Mouse (Mus musculus) lung, postnatal 0 days (tissue): ENCODE measurements around the gene Stx8. TPM values are rescaled to one million over a fixed set of nuclear protein-coding genes. Genes with fewer than 3 reads are reported as not detected.

ENCODE experiments used
- ATAC-seq: fragments of 200-750 bp; cut with Nextera tagmentation; 2 replicates; pipeline ENCODE4 v1.8.0; 2017; ENCODE audit warnings: moderate library complexity
- DNase-seq: peaks from one replicate; pipeline ENCODE4 v3.0.0-alpha.2; 2016; ENCODE audit warnings: low spot score
- H3K27ac ChIP-seq: fragments of 300-500 bp; sonication (generic); 2 replicates; pipeline ENCODE4 v1.5.1; 2014; ENCODE audit warnings: antibody characterized with exemption, mild to moderate bottlenecking, low read length, mixed read lengths
- H3K27me3 ChIP-seq: fragments of 300-500 bp; sonication (generic); replicated peaks from 2 replicates; pipeline ENCODE4 v1.6.1; 2014; ENCODE audit warnings: low read length, mixed read lengths; ENCODE audit not compliant: insufficient read depth
- H3K36me3 ChIP-seq: fragments of 300-500 bp; sonication (generic); 2 replicates; pipeline ENCODE4 v1.6.1; 2014; ENCODE audit warnings: low read length, mixed read lengths; ENCODE audit not compliant: insufficient read depth
- H3K4me1 ChIP-seq: fragments of 300-500 bp; sonication (generic); 2 replicates; pipeline ENCODE4 v1.6.1; 2014; ENCODE audit warnings: antibody characterized with exemption, low read depth, low read length, mixed read lengths; ENCODE audit not compliant: insufficient read depth
- H3K4me2 ChIP-seq: fragments of 300-500 bp; sonication (generic); replicated peaks from 2 replicates; pipeline ENCODE4 v1.6.1; 2014; ENCODE audit warnings: low read depth, mild to moderate bottlenecking, low read length, moderate library complexity, mixed read lengths
- H3K4me3 ChIP-seq: fragments of 300-500 bp; sonication (generic); 2 replicates; pipeline ENCODE4 v1.5.1; 2014; ENCODE audit warnings: low read depth, low read length
- H3K9ac ChIP-seq: fragments of 300-500 bp; sonication (generic); replicated peaks from 2 replicates; pipeline ENCODE4 v1.6.1; 2014; ENCODE audit warnings: low read depth, mild to moderate bottlenecking
- H3K9me3 ChIP-seq: fragments of 300-500 bp; sonication (generic); 2 replicates; pipeline ENCODE4 v1.6.1; 2016; ENCODE audit warnings: low read length, mixed read lengths
- CTCF ChIP-seq: IDR thresholded peaks from 2 replicates; pipeline ENCODE4 v1.5.1; 2016; ENCODE audit warnings: antibody characterized with exemption, mild to moderate bottlenecking
- EP300 ChIP-seq: IDR thresholded peaks from 2 replicates; pipeline ENCODE4 v1.6.1; 2016; ENCODE audit warnings: antibody characterized with exemption, mild to moderate bottlenecking, control low read depth
- WGBS: fragments of 180-500 bp; shearing (Covaris S2); extraction: QIAGEN DNeasy Blood & Tissue Kit; methylation state at CpG from one replicate; pipeline ENCODE4 v1.1.7; 2014; 5-methylcytosine and 5-hydroxymethylcytosine counted together
- polyA plus RNA-seq: library from polyadenylated mRNA; unstranded; fragments of >200 nt; fragmentation: Nextera tagmentation; extraction: Ambion mirVana; gene quantifications from 2 replicates; pipeline ENCODE4 v1.2.1, GENCODE M21; 2015

Stx8 gene
- polyA plus RNA-seq, 1 experiment from 2014 or later, result 72.5 TPM

GRCm38 (mm10) chr11:67967831-67968230 is 1.8 kb downstream of the Stx8 start:
- peaks cover 14% of the 10 kb centered on the region for H3K4me1 ChIP-seq
- H3K4me2 ChIP-seq, result 0 out of 2 replicates have a peak overlapping the region, but pooled peaks have one; percentile 8
- H3K36me3 ChIP-seq, result no peaks in the 10 kb centered on the region
- whole genome bisulfite sequencing, result 59% methylated on average over 11 of the region's 11 CpGs
- ATAC-seq (peak; percentile 25; the same call in 1 of the 2 replicates), DNase-seq (peak; percentile 54)
- no peak overlapping the region for H3K4me3 ChIP-seq
- H3K27ac ChIP-seq, result no peak overlapping the region
- H3K9me3 ChIP-seq, result no peaks in the 10 kb centered on the region
- H3K9ac ChIP-seq, result no peak overlapping the region
- TF ChIP-seq EP300 (no peak), CTCF (no peak)
- no peaks in the 10 kb centered on the region for H3K27me3 ChIP-seq

DNA sequence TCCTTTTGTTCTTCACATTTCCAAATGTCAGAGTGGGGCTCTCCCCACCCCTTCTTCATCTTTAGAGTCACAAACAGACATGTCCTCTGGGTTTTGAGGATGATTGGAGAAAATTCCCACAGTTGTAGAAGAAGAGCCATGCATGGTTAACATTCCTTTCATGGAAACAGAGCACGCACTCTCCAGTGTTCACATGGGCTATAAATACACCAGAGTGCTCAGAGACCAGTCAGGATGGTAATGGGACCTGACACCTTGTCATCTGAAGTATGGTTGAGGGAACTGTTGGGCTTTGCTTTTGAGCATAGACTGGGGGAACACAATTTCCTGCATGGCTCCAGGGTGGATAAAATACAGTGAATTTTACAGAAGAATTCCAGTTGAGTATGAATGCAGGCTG is 6.6 kb downstream of the Stx8 start:
- no peaks in the 10 kb centered on the region for H3K27me3 ChIP-seq
- DNase-seq (no peak), ATAC-seq (peak; percentile 9; the same call in 1 of the 2 replicates)
- no peaks in the 10 kb centered on the region; the same call in 1 of the 2 replicates for H3K4me1 ChIP-seq
- H3K36me3 ChIP-seq, result no peaks in the 10 kb centered on the region
- WGBS, result 69% methylated on average over 1 of the region's 1 CpGs
- no peak overlapping the region for H3K4me3 ChIP-seq
- no peak for TF ChIP-seq EP300
- TF ChIP-seq CTCF, result no peak
- no peaks in the 10 kb centered on the region for H3K9me3 ChIP-seq
- H3K4me2 ChIP-seq, result no peak overlapping the region
- no peak overlapping the region for H3K27ac ChIP-seq
- H3K9ac ChIP-seq, result no peak overlapping the region

GRCm38 (mm10) chr11:67973225-67973624 is 7.2 kb downstream of the Stx8 start:
- ATAC-seq, result peak; percentile 86
- WGBS, result 34% methylated on average over 5 of the region's 5 CpGs

GRCm38 (mm10) chr11:67975252-67975651 is 9.3 kb downstream of the Stx8 start:
- TF ChIP-seq EP300 (no peak), CTCF (peak; percentile 48)
- H3K4me2 ChIP-seq, result no peak overlapping the region
- DNase-seq (peak; percentile 70), ATAC-seq (no peak)
- no peaks in the 10 kb centered on the region for H3K27me3 ChIP-seq
- no peaks in the 10 kb centered on the region for H3K36me3 ChIP-seq
- H3K4me3 ChIP-seq, result no peak overlapping the region
- H3K9ac ChIP-seq, result no peak overlapping the region
- H3K4me1 ChIP-seq, result no peaks in the 10 kb centered on the region; the same call in 1 of the 2 replicates
- 11% methylated on average over 2 of the region's 2 CpGs for WGBS
- no peaks in the 10 kb centered on the region for H3K9me3 ChIP-seq
- no peak overlapping the region for H3K27ac ChIP-seq

More at GRCm38 (mm10) chr11:67973225-67973624, 7.2 kb downstream of the Stx8 start:
- Histone ChIP-seq H3K4me2 (no peak overlapping the region), H3K4me3 (no peak overlapping the region), H3K4me1 (no peaks in the 10 kb centered on the region; the same call in 1 of the 2 replicates), H3K9ac (no peak overlapping the region), H3K36me3 (no peaks in the 10 kb centered on the region), H3K27me3 (no peaks in the 10 kb centered on the region), H3K9me3 (no peaks in the 10 kb centered on the region), H3K27ac (no peak overlapping the region; the same call in 1 of the 2 replicates)
- DNase-seq, result peak; percentile 78
- TF ChIP-seq EP300 (peak; percentile 92), CTCF (no peak)

- no peak overlapping the region for H3K27ac ChIP-seq
- H3K36me3 ChIP-seq, result no peaks in the 10 kb centered on the region
- TF ChIP-seq CTCF, result no peak
- no peak for TF ChIP-seq EP300
- no peaks in the 10 kb centered on the region for H3K9me3 ChIP-seq
- no peak overlapping the region for H3K4me3 ChIP-seq
- H3K4me2 ChIP-seq, result no peak overlapping the region
- WGBS, result 78% methylated on average over 6 of the region's 6 CpGs
- no peaks in the 10 kb centered on the region for H3K4me1 ChIP-seq
- no peaks in the 10 kb centered on the region for H3K27me3 ChIP-seq
- ATAC-seq (no peak), DNase-seq (no peak)
- no peak overlapping the region for H3K9ac ChIP-seq
These were observed 17.6 kb downstream of the Stx8 start for GRCm38 (mm10) chr11:67983564-67983963.

DNA sequence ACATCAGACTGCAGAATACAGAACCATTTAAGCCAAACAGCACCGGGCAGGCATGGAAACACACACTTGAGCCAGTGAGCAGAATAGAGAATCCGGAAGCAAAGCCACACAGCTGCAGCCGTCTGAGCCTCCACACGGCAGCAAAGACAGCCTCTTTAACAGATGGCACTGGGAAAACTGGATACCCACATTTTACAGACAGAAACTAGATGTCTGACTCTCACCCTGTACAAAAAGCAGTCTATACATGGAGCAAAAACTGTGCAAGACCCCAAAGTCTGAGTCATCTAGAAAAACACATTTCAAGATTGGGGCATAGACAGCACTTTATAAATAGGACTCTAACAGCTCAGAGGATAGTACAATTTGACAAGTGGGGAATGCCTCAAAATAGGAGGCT is 25.2 kb downstream of the Stx8 start:
- Histone ChIP-seq H3K36me3 (no peaks in the 10 kb centered on the region), H3K4me1 (no peaks in the 10 kb centered on the region), H3K4me3 (no peak overlapping the region), H3K9me3 (no peaks in the 10 kb centered on the region), H3K27ac (no peak overlapping the region), H3K9ac (no peak overlapping the region), H3K4me2 (no peak overlapping the region), H3K27me3 (no peaks in the 10 kb centered on the region)
- DNase-seq (no peak), ATAC-seq (no peak)
- WGBS, result 87% methylated on average over 4 of the region's 4 CpGs
- no peak for TF ChIP-seq CTCF

DNA sequence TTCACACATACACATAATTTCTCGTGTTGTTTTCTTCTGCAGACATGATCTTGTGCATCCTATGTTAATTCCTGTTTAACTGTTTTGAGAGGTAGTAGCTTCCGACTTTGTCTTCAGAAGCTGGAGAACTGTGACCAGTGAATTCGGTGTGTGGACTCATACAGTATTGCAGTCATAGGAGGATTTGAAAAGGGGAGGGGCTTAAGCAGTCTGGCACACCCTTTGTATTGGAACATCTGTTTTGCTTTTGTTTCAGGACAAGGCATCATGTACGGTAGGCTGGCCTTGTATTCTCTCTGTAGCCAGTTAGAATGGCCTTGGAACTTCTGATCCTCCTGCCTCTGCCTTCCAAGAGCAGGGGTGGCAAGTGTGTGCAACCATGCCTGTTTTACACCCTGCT is 30.0 kb downstream of the Stx8 start:
- Histone ChIP-seq H3K4me3 (no peak overlapping the region), H3K4me1 (no peaks in the 10 kb centered on the region), H3K9ac (no peak overlapping the region), H3K36me3 (no peaks in the 10 kb centered on the region), H3K27me3 (no peaks in the 10 kb centered on the region), H3K27ac (no peak overlapping the region), H3K9me3 (no peaks in the 10 kb centered on the region), H3K4me2 (no peak overlapping the region)
- no peak for ATAC-seq
- TF ChIP-seq CTCF (no peak), EP300 (no peak)
- WGBS, result 80% methylated on average over 4 of the region's 4 CpGs
- DNase-seq, result no peak
